Mouse (Mus musculus) bone marrow, adult 2 months (tissue): Measurements from ENCODE around the gene Gm11214.

Source experiments
- CTCF ChIP-seq: fragments of 200-500 bp; IDR thresholded peaks from 2 replicates; pipeline ENCODE4 v1.5.1; 2011; ENCODE audit warnings: low read length, control low read depth; ENCODE audit not compliant: control insufficient read depth, insufficient read depth
- POLR2A ChIP-seq: fragments of 200-500 bp; IDR thresholded peaks from 2 replicates; pipeline ENCODE4 v1.6.1; 2011; ENCODE audit warnings: low read depth, mild to moderate bottlenecking, control low read depth, low read length, borderline replicate concordance; ENCODE audit not compliant: control insufficient read depth

GRCm38 (mm10) chr4:63633181-63633580 is 30.0 kb downstream of the Gm11214 start:
- no peak for TF ChIP-seq POLR2A
- no peak for TF ChIP-seq CTCF
